Mouse (Mus musculus) heart, embryonic 12.5 days (tissue): ENCODE data around the gene S1pr3. TPM values are rescaled to one million over a fixed set of nuclear protein-coding genes. Genes with fewer than 3 reads are reported as not detected.

Experiments used
- ATAC-seq: fragments of 200-750 bp; cut with Nextera tagmentation; 2 replicates; pipeline ENCODE4 v1.8.0; 2017; ENCODE audit warnings: moderate TSS enrichment, moderate library complexity; ENCODE audit not compliant: insufficient number of reproducible peaks, low FRiP score
- H3K27ac ChIP-seq: fragments of 300-500 bp; sonication (generic); 2 replicates; pipeline ENCODE4 v1.5.1; 2016; ENCODE audit warnings: mild to moderate bottlenecking, moderate library complexity; ENCODE audit not compliant: poor library complexity, severe bottlenecking
- H3K27me3 ChIP-seq: fragments of 300-500 bp; sonication (generic); replicated peaks from 2 replicates; pipeline ENCODE4 v1.6.1; 2016; ENCODE audit warnings: mild to moderate bottlenecking, moderate library complexity
- H3K36me3 ChIP-seq: fragments of 300-500 bp; sonication (generic); 2 replicates; pipeline ENCODE4 v1.6.1; 2016; ENCODE audit warnings: mild to moderate bottlenecking, moderate library complexity
- H3K4me1 ChIP-seq: fragments of 300-500 bp; sonication (generic); replicated peaks from 2 replicates; pipeline ENCODE4 v1.6.1; 2016; ENCODE audit warnings: mild to moderate bottlenecking
- H3K4me2 ChIP-seq: fragments of 300-500 bp; sonication (generic); 2 replicates; pipeline ENCODE4 v1.6.1; 2016; ENCODE audit warnings: mild to moderate bottlenecking, moderate library complexity
- H3K4me3 ChIP-seq: fragments of 300-500 bp; sonication (generic); 2 replicates; pipeline ENCODE4 v1.5.1; 2016; ENCODE audit warnings: mild to moderate bottlenecking
- H3K9ac ChIP-seq: fragments of 300-500 bp; sonication (generic); 2 replicates; pipeline ENCODE4 v1.6.1; 2016; ENCODE audit warnings: mild to moderate bottlenecking, moderate library complexity
- H3K9me3 ChIP-seq: fragments of 300-500 bp; sonication (generic); replicated peaks from 2 replicates; pipeline ENCODE4 v1.6.1; 2016; ENCODE audit warnings: mild to moderate bottlenecking, moderate library complexity
- WGBS: fragments of 180-500 bp; shearing (Covaris S2); methylation state at CpG from one replicate; pipeline ENCODE4 v1.1.7; 2016; 5-methylcytosine and 5-hydroxymethylcytosine counted together
- polyA plus RNA-seq: library from polyadenylated mRNA; unstranded; fragments of >200 nt; fragmentation: Nextera tagmentation; extraction: Ambion mirVana; gene quantifications from 2 replicates; pipeline ENCODE4 v1.2.1, GENCODE M21; 2016

The S1pr3 gene
- polyA plus RNA-seq, 1 experiment from 2014 or later = 18.7 TPM

DNA sequence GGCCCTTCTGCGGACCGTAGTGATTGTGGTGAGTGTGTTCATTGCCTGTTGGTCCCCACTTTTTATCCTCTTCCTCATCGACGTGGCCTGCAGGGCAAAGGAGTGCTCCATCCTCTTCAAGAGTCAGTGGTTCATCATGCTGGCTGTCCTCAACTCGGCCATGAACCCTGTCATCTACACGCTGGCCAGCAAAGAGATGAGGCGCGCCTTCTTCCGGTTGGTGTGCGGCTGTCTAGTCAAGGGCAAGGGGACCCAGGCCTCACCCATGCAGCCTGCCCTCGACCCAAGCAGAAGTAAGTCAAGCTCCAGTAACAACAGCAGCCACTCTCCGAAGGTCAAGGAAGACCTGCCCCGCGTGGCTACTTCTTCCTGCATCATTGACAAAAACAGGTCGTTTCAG, 11.1 kb downstream of the S1pr3 start:
- Histone ChIP-seq H3K27ac (no peak overlapping the region), H3K4me2 (no peak overlapping the region), H3K4me1 (peaks cover 13% of the 10 kb centered on the region), H3K36me3 (peaks cover 35% of the 10 kb centered on the region), H3K9me3 (peaks cover 11% of the 10 kb centered on the region), H3K4me3 (no peak overlapping the region), H3K27me3 (no peaks in the 10 kb centered on the region), H3K9ac (no peak overlapping the region)
- 87% methylated on average over 15 of the region's 15 CpGs for WGBS
- ATAC-seq = no peak

DNA sequence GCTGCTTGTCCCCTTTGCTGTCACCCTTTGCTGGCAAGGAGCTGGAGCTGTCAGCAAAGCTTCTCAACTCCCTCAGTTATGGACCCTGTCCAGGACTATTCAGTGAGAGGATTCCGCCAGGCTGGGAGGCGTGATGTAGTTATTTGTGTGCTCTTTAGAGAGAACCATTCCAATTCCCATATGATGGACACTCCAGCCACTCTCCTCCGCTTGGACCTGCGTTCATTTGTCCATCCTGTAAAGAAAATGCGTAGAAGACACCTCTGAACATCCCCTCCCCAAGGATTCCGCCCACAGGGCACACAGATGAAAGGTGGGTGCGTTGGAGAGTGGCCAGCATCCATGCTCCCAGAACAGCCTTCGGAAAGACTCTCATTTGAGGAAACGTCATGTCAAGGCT, 12.4 kb downstream of the S1pr3 start:
- peaks cover 23% of the 10 kb centered on the region for H3K36me3 ChIP-seq

DNA sequence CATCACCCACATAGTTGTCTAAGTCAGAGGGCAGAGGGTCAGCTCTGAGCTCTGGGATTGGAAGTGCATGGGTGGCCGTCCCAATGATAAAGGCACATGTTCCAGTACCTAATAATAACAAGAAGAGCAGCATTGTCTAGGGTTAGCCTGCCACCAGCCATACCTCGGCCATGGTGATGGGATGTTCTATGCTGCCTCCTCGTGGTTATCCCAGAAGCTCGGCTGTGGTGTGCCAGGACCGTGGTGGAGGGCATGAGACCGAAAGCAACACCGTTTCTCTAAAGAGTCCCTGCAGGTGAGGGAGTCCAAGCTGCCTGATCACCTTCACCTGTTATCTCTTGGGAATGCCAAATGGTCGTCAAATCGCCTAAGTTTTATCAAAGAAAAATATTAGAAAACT, 15.2 kb downstream of the S1pr3 start:
- Histone ChIP-seq H3K9me3 (0 out of 2 replicates have a peak, but pooled peaks cover 3% of the 10 kb centered on the region), H3K27ac (no peak overlapping the region), H3K4me2 (no peak overlapping the region), H3K27me3 (no peaks in the 10 kb centered on the region), H3K9ac (no peak overlapping the region), H3K36me3 (peaks cover 23% of the 10 kb centered on the region), H3K4me3 (no peak overlapping the region), H3K4me1 (no peaks in the 10 kb centered on the region)
- no peak for ATAC-seq
- WGBS = 64% methylated on average over 9 of the region's 9 CpGs

More for the DNA sequence above, 12.4 kb downstream of the S1pr3 start:
- H3K4me3 ChIP-seq = no peak overlapping the region
- 0 out of 2 replicates have a peak, but pooled peaks cover under 1% of the 10 kb centered on the region for H3K9me3 ChIP-seq
- H3K4me1 ChIP-seq = peaks cover 13% of the 10 kb centered on the region
- H3K4me2 ChIP-seq = no peak overlapping the region
- no peaks in the 10 kb centered on the region for H3K27me3 ChIP-seq
- no peak for ATAC-seq
- WGBS = 79% methylated on average over 9 of the region's 9 CpGs
- H3K9ac ChIP-seq = no peak overlapping the region
- no peak overlapping the region for H3K27ac ChIP-seq

DNA sequence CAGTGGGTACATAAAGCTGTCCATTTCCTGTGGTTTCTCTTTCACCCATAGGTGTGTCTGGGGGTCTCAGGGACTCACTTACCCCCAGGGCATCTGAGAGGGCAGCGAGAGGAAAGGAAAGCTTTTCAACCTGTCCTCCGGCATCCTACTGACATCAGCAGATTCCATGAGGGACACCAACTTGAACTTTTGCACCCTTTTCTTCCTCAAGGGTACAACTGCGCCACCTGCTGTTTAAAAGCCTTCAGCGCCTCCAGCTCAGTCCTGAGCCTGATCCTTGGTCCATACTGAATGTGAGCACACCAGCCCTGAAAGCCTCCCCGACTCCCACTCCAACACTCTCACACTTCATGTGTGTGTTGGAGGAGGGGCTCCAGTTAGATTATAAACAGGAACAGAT, 16.2 kb downstream of the S1pr3 start:
- peaks cover 16% of the 10 kb centered on the region for H3K36me3 ChIP-seq
- 0 out of 2 replicates have a peak, but pooled peaks cover 3% of the 10 kb centered on the region for H3K9me3 ChIP-seq
- H3K27me3 ChIP-seq = no peaks in the 10 kb centered on the region
- peak overlapping the region; percentile 39; the same call in 1 of the 2 replicates for H3K4me2 ChIP-seq
- ATAC-seq = no peak
- H3K27ac ChIP-seq = no peak overlapping the region
- no peak overlapping the region for H3K9ac ChIP-seq
- WGBS = 16% methylated on average over 5 of the region's 5 CpGs
- no peaks in the 10 kb centered on the region for H3K4me1 ChIP-seq
- H3K4me3 ChIP-seq = no peak overlapping the region

DNA sequence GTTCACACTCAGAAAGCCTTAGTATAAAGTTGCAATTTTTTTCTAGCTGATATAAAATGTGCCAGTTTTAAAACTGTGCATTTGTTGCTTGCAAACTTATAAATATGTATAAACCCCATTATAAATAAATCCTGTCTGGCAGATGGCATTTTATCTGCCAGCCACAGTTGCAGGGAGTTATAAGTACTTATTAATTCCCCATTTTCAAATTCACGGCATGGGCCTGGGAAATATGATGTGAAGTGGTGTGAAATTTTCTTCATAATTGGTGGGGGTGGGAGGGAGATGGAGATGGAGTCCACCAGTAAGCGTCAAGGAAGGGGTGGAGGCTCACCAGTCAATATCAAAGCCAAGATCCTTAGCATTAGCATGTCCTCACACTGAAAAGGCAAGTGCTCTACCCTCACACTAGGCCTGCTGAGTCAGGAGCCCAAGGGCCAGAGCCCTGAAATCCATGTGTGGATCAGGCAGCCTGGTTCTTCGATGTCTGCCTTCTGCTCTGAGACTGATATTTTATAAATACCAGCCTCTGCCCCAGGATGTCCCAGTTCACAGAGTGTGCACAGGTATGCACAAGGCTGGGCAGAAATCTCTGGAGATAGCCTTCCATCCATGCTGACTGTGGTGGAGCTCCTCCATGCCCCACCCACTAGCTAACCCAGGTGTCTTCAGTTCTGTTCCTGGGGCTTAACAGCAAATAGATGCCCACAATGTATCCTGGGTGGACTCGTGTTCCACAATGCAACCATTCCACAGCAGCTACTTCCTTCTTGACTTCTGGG, 17.4 kb downstream of the S1pr3 start:
- Histone ChIP-seq H3K4me3 (no peak overlapping the region), H3K9ac (no peak overlapping the region), H3K27me3 (no peaks in the 10 kb centered on the region), H3K4me1 (no peaks in the 10 kb centered on the region), H3K27ac (no peak overlapping the region), H3K4me2 (no peak overlapping the region), H3K9me3 (0 out of 2 replicates have a peak, but pooled peaks cover 3% of the 10 kb centered on the region), H3K36me3 (peaks cover 6% of the 10 kb centered on the region; the same call in 1 of the 2 replicates)
- no peak for ATAC-seq
- WGBS = 78% methylated on average over 4 of the region's 4 CpGs

DNA sequence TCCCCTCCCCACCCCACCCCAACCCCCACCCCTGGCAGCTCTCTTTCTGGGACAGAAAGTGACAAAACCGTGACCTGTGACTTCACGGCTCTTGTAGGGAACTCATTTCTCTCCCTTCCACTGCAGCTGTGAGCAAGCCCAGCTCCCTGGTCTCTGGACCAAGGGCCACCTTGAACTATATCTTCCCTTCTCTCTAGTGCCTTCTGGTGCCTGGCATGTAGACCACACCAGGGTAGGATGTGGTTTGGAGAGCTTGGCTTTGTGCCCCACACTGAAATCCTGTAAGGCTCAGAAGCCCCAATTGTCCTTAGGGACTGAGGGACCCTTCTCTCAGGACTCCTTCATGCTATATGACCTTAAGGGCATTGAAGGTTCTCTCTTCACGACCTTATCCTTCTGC, 24.9 kb downstream of the S1pr3 start:
- 55% methylated on average over 3 of the region's 3 CpGs for WGBS
- H3K4me2 ChIP-seq = no peak overlapping the region
- no peak overlapping the region for H3K4me3 ChIP-seq
- no peak overlapping the region for H3K27ac ChIP-seq
- no peak overlapping the region for H3K9ac ChIP-seq
- ATAC-seq = no peak
- no peaks in the 10 kb centered on the region for H3K9me3 ChIP-seq
- no peaks in the 10 kb centered on the region for H3K27me3 ChIP-seq
- peaks cover 9% of the 10 kb centered on the region for H3K4me1 ChIP-seq
- no peaks in the 10 kb centered on the region for H3K36me3 ChIP-seq

DNA sequence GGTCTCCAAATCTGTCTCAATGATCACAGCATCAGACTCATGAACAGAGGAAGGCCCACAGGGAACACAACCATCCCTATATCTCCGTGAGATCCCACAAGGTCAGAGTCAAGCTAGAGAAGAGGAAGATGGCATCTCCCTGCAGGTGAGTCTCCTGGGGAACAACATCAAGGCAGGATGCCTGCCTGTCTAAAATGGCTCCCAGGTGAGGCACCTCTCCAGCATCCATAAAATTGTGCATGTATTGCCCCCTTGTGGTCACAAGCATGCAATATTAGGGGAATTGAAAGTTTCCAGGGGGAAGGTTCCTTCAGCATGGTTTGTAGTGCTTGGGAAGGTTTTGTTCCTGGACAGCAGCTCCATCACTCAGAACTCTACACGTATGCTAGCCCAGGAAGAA, 26.0 kb downstream of the S1pr3 start:
- ATAC-seq = no peak
- 52% methylated on average over 2 of the region's 2 CpGs for WGBS
- H3K27me3 ChIP-seq = no peaks in the 10 kb centered on the region
- H3K4me2 ChIP-seq = no peak overlapping the region
- H3K9ac ChIP-seq = no peak overlapping the region
- no peaks in the 10 kb centered on the region for H3K36me3 ChIP-seq
- H3K4me1 ChIP-seq = peaks cover 9% of the 10 kb centered on the region
- no peaks in the 10 kb centered on the region for H3K9me3 ChIP-seq
- H3K27ac ChIP-seq = no peak overlapping the region
- H3K4me3 ChIP-seq = no peak overlapping the region

DNA sequence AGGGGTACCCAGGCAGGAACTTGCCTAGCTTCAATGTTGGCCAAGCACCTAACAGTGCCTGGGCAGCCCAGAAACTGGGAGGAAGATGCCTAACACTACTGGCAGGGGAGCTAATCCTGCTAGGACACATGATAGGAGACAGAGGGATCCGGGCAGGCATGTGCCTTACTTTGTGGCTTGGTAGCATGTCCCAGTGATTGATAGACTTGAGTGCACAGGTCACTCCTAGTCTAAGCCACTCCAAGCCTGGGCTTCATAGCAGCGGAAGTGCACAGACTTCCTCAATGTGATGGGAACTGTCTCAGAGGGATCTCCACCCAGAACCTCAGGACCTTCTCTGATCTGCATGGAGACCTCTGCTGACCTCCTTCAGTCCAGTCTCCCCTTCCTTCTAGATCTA, 26.7 kb downstream of the S1pr3 start:
- H3K4me1 ChIP-seq = peaks cover 9% of the 10 kb centered on the region
- 58% methylated on average over 2 of the region's 2 CpGs for WGBS
- ATAC-seq = no peak
- H3K9ac ChIP-seq = no peak overlapping the region
- H3K4me3 ChIP-seq = no peak overlapping the region
- H3K27ac ChIP-seq = no peak overlapping the region
- H3K4me2 ChIP-seq = no peak overlapping the region
- H3K36me3 ChIP-seq = no peaks in the 10 kb centered on the region
- H3K9me3 ChIP-seq = no peaks in the 10 kb centered on the region
- H3K27me3 ChIP-seq = no peaks in the 10 kb centered on the region

DNA sequence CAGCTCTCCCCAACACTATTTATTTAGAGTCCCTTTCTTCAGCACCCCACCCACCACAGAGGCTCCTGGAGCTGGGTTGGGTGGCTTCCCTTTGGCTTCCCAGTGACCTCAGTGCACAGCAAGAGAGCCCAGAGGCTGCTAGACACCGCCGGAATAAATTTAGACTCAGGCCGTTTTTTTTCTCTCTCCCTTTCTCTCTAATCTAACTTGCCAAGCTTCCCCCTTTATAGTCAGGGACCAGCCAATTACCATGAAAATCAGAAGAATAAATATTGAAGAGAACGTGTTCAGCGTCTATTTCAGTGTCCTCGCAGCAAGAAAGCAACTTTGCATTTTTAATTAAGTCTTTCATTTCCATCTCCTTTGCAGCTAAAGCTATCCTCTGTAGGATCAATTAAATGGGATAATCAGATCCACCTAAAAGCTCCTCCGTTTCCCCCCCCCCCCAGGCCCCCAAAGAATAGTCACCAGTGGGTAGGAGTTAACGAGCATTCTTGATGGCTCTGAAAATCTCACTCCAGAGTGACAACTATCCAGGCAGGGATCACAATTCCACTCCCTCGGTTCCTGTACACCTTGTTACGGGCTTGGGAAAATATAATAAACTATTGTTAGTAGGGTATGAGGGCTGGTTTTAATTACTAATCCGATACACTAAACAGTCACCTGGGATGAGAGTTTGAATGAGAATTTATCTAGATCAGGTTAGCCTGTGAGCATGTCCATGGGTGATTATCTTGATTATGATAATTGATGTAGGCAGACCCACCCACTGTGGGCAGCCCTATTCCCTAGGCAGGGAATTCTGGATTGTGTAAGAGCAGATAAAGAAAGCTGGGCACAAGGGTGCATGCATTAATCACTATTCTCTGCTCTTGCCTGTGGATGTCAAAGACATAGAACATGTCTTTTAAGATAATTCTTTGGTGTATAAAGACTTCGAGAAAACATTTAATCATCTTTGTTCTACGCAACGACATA, 29.0 kb downstream of the S1pr3 start:
- Histone ChIP-seq H3K27me3 (no peaks in the 10 kb centered on the region), H3K9ac (no peak overlapping the region), H3K27ac (no peak overlapping the region), H3K4me1 (peaks cover 9% of the 10 kb centered on the region), H3K4me3 (no peak overlapping the region), H3K36me3 (no peaks in the 10 kb centered on the region), H3K9me3 (no peaks in the 10 kb centered on the region), H3K4me2 (no peak overlapping the region)
- WGBS = 75% methylated on average over 14 of the region's 14 CpGs
- no peak for ATAC-seq

DNA sequence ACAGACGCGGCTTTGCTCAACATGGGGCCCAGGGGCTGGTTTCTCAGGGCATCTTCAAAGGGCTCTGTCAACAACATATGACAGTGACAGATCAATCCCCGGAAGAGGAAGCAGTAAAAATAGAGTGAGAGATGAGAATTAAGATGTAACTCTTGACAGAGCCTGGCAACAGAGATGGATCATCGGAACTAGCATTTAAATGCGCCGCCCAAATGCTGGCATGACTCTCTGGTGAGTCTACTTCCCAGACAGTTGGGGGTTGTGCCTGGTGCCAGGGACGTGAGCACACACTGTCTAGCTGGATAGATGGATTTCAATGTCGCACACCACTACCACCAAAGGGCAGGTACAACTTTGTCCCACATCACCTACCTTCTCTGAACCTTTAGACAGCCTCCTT, 34.5 kb downstream of the S1pr3 start:
- 83% methylated on average over 8 of the region's 8 CpGs for WGBS
- H3K4me2 ChIP-seq = no peak overlapping the region

DNA sequence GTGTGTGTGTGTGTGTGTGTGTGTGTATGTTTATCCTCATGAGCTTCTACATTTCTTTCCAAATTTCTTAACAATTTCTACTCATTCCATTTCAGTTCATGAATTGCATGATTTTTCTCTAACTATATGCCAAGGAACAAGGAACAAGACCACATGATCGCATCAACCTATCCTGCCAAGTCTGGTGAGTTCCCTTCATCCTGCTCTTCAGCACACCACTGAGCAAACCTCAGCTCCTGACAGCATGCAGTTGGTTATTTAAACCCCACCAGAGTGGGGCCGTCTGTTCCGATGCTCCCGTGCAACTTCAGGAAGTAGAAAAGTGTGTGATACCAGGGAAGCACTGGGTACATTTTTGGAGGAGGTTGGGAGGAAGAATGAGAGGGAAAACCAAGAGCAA, 38.1 kb downstream of the S1pr3 start:
- H3K4me2 ChIP-seq = no peak overlapping the region
- H3K9me3 ChIP-seq = no peaks in the 10 kb centered on the region
- H3K27me3 ChIP-seq = no peaks in the 10 kb centered on the region
- H3K4me3 ChIP-seq = no peak overlapping the region
- H3K4me1 ChIP-seq = no peaks in the 10 kb centered on the region
- H3K36me3 ChIP-seq = no peaks in the 10 kb centered on the region
- WGBS = 55% methylated on average over 4 of the region's 4 CpGs
- H3K9ac ChIP-seq = no peak overlapping the region
- ATAC-seq = no peak
- H3K27ac ChIP-seq = no peak overlapping the region

More for the DNA sequence above, 34.5 kb downstream of the S1pr3 start:
- no peak for ATAC-seq
- Histone ChIP-seq H3K4me3 (no peak overlapping the region), H3K27me3 (no peaks in the 10 kb centered on the region), H3K9me3 (no peaks in the 10 kb centered on the region), H3K36me3 (no peaks in the 10 kb centered on the region), H3K27ac (no peak overlapping the region), H3K4me1 (no peaks in the 10 kb centered on the region), H3K9ac (no peak overlapping the region)
